Mouse (Mus musculus) G1E (cell line): Measurements from ENCODE around the gene Dus1l.
"Not testable (repeated sequence)": the region's sequence is repeated elsewhere in the genome, so short reads cannot be mapped to it uniquely, and the experiment has no call there.

Experiments used
- CTCF ChIP-seq: IDR thresholded peaks from 2 replicates; pipeline ENCODE4 v1.5.1; 2012; ENCODE audit warnings: low read depth, low read length, inconsistent platforms, mixed read lengths
- GATA1 ChIP-seq: IDR thresholded peaks from 2 replicates; pipeline ENCODE4 v1.6.1; 2012; ENCODE audit warnings: borderline replicate concordance, low read length, inconsistent platforms, mixed read lengths
- GATA2 ChIP-seq: IDR thresholded peaks from 2 replicates; pipeline ENCODE4 v1.6.1; 2012; ENCODE audit warnings: low read depth, low read length, inconsistent platforms, borderline replicate concordance
- POLR2AphosphoS5 ChIP-seq: IDR thresholded peaks from 2 replicates; pipeline ENCODE4 v1.6.1; 2012; ENCODE audit warnings: low read depth, low read length, inconsistent platforms; ENCODE audit not compliant: insufficient replicate concordance
- TAL1 ChIP-seq: conservative IDR thresholded peaks from 2 replicates; pipeline ENCODE4 v1.6.1; 2012; ENCODE audit warnings: low read depth, low read length, inconsistent platforms, mixed read lengths

DNA sequence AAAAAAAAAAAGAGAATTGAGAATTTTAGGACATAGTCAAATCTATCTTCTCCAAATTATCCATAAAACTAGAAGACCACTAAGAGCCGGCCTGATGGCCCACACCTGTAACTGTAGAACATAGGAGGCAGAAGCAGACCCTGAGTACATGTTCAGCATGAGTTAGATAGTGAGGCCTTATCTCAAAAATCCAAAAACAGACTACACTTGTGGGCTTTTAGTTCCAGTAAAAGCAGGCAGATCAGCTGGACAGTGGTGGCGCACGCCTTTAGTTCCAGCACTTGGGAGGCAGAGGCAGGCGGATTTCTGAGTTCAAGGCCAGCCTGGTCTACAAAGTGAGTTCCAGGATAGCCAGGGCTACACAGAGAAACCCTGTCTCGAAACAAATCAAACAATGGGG lies 36.8 kb upstream of the Dus1l start:
- TF ChIP-seq CTCF, TAL1, GATA1, GATA2, POLR2AphosphoS5: not testable (repeated sequence)
